Mouse (Mus musculus) adrenal gland (tissue): ENCODE results near the gene Hoxb2.

Source experiments
- intact Hi-C: fragments of 180-260 bp; cut with DNase I; formaldehyde crosslinking; loops from one replicate; pipeline ENCODE4 v1.15.1; 2025
- long read RNA-seq, 2 experiments: library from polyadenylated mRNA; unstranded; transcript quantifications; one replicate each; pipeline ENCODE4 v2.0.0; 2020; ENCODE audit warnings: borderline replicate concordance in 1 of 2; ENCODE audit not compliant: insufficient replicate concordance in 1 of 2

Hoxb2 gene
- long read RNA-seq, experiment 1, partial matches to known transcripts, result 0 of 5 reads
- long read RNA-seq, experiment 1, other reads (novel, unspliced or antisense), result 0 of 5 reads
- long read RNA-seq, experiment 2, transcript Hoxb2-202 (1 exons, 3,134 nt), result major isoform, 8 of 13 reads
- long read RNA-seq, experiment 2, partial matches to known transcripts, result 0 of 13 reads
- long read RNA-seq, experiment 2, other reads (novel, unspliced or antisense), result 1 of 13 reads

- intact Hi-C loops, result loop anchor here (5.0 to 10.0 kb wide), 3 partner anchors 33 to 275 kb away; partner anchors contain the start of genes Hoxb4 and Hoxb8
Measured at GRCm38 (mm10) chr11:96350341-96350624, at the start of gene Hoxb2. Hoxb2 (plus strand) TSS chr11:96350525.

GRCm38 (mm10) chr11:96301064-96301431, 49.3 kb upstream of the Hoxb2 start:
- intact Hi-C loops, result loop anchor here (5.0 kb wide), 2 partner anchors 106 to 236 kb away; no protein-coding TSS in a partner anchor

DNA sequence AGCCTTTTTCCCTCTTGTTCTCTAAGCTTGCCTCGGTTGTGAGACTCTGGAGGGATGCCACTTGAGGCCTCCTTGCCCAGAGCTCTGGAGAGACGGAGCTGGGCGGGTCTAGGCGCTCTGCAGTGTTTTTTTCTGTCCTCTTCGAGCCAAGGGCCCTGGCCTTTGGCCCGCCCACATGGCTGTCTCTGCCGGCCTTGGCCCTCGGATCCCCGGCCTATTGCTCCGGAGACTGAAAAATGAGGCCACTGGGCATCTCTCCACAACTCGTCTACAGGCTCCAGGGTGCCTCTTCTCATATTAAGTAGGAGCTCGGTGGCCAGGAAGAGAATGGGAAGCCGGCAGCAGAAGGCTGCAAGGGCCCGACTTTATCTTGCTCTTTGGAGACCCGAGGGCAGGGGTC, 48.5 kb upstream of the Hoxb2 start:
- intact Hi-C loops, result loop anchor here (2.0 to 5.0 kb wide), 4 partner anchors 53 to 251 kb away; no protein-coding TSS in a partner anchor

- intact Hi-C loops, result loop anchor here (2.0 to 5.0 kb wide), 4 partner anchors 52 to 250 kb away; no protein-coding TSS in a partner anchor
Measured at GRCm38 (mm10) chr11:96302381-96303150, 47.8 kb upstream of the Hoxb2 start.

GRCm38 (mm10) chr11:96303151-96304099, 46.9 kb upstream of the Hoxb2 start, which contains the start of gene Hoxb5:
Hoxb5 (plus strand) TSS chr11:96303336.
- intact Hi-C loops, result loop anchor here (2.0 to 5.0 kb wide), 4 partner anchors 51 to 249 kb away; no protein-coding TSS in a partner anchor

- intact Hi-C loops, result loop anchor here (5.0 kb wide), 2 partner anchors 103 to 233 kb away; no protein-coding TSS in a partner anchor
Measured at GRCm38 (mm10) chr11:96304381-96305195, 45.7 kb upstream of the Hoxb2 start.

DNA sequence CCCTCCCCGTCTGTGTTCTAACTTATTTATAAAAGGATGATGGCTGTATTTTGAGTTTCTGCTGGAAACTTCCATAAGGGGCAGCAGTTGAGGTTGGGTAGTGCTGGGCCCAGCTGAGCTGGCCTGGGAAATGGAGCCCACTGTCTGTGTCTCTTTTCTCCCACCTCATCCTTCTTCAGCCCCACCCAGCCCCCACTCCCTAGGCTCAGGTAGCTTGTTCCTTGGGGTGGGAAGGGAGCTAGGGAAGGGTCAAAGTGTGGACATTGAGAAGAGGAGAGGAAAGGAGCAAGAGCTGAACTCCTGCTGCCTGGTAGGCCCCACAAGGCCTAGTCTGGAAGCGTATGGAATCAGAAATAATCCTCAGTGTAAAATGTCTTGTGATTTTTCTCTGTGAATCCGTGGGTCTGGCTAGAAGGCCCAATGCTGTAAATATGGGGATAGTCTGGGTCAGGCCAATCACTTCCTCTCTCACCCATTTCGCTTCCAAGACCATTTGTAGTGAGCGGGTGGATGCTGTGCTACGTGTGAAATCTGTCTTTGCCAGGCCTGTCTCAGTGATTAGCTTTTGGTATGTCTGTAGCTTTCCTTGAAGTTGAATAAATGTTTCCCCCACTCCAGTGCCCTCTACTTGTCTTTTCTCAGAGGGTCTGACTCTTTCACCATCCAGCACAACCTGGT, 44.7 kb upstream of the Hoxb2 start:
- intact Hi-C loops, result no loop called here

DNA sequence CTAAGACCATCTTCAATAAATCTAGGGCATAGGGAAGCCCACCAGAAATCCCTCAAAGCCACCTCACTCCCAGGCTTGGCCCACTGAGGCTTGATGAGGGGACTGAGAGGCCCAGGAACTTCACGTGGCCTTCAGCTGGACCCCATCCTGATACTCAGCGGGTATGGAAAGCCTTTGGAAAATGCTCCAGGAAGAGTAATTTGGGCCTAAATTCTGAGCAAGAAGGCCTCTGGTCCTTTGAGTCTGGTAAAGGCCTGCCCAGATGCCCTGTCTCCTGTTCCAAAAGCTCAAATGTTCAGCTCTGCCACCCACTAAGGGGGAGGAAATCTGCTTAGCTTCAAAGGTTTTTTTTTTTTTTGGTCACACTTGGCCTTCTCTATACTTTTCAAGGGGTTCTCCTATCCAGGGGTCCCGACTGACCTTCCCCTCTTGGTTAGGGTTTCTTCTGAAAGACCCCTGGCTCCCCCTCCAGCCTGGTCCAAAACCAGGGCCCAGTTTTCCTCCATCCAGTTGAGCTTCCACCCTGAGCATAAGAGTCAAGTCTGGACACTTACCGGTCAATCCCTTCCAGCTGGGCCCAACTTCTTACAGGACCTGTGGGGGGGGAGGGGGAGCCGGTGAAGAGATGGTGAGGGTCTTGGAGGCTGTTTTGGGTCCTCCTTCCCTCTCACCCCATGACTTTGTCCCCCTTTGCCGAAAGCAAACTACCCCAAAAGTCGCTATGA, 44.0 kb upstream of the Hoxb2 start:
- intact Hi-C loops, result no loop called here

DNA sequence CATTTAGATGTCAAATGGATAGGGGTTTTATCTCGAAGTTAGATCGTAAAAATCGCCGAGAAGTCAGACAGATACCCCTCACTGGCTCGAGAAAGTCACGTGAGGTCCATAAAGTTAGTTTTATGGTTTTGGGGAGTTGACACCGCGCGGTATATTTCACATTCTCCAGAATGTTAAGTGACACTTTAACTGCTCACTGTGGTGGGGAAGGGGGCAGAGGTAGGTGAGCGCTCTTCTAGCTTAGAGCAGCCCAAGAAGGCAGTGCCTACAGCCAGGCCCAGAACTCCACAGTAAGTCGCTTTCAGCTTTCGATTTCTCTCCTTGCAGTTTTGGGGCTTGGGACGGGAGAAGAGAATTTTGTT, 43.4 kb upstream of the Hoxb2 start:
- intact Hi-C loops, result no loop called here

- intact Hi-C loops, result no loop called here
Measured at GRCm38 (mm10) chr11:96308763-96309162, 41.6 kb upstream of the Hoxb2 start.

- intact Hi-C loops, result no loop called here
Measured at GRCm38 (mm10) chr11:96309288-96309687, 41.0 kb upstream of the Hoxb2 start.

GRCm38 (mm10) chr11:96310183-96310938, 40.0 kb upstream of the Hoxb2 start:
- intact Hi-C loops, result no loop called here

DNA sequence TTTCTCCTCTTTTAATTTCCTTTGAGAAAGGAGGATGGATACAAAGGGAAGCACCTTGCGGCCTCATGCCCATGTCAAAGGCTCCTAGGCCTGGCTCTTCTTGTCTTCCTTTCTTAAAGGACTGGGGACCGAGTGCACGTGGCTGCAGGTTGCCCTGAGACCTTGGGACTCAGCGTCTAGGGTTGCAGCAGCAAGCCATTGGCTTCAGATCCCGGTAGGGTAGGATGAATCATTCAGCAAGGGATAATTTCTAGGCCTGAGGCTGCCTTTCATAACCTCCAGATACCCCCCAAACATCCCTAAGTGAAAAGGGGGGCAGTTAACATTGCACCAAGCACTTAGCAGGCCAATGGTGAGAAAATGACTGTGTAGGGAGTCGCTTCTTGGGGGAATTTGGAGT, 39.2 kb upstream of the Hoxb2 start:
- intact Hi-C loops, result no loop called here

- intact Hi-C loops, result no loop called here
Measured at GRCm38 (mm10) chr11:96311520-96312417, 38.6 kb upstream of the Hoxb2 start.

DNA sequence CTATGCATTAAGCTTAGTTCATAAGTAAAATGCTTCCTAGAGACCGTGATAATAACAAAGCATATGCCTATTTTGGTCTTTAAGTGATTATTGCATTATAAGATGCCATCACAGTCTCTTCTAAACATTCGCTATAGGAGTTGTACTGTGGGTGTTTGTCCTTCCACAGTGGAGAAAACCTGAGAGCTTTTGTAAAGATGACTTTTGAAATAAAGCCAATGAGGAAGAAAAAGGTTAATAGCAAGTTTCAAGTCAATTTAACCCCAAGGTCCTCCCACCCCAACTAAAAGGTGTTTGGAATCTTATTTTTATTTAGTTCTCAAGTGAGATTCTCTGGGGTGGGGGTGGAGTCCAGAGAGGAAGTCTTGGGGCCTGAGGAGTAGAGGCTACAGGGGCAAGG, 37.2 kb upstream of the Hoxb2 start:
- intact Hi-C loops, result no loop called here

DNA sequence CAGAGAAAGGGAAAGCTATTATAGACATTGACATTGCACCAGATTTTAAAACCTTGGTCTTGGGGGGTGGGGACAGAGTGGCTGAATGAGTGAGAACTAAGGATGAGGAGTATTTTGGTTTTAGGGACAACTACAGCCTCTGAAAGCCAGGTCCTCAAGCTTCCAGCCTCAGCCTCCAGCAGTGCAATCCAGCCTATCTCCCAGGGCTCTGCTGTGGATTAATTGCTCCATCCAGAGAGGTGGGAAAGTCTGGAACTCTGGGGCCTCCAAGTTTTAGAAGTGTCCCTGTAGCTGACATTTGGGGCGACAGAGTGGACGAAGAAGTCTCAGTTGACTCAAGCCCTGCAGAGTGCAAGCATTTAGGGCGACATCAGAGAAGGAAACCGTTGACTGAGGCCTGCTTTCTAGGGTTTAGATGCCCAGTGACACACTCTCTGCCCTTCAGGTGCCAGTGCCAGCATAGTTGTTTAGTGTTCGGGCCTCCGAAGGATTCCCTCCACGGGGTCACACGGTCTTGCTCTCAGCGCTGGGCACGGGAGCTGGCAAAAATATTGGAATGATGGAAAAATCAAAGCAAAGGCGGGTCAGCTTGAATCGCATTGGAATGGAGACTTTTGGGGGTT, 36.4 kb upstream of the Hoxb2 start:
- intact Hi-C loops, result no loop called here
